Mouse (Mus musculus) brain, embryonic 14.5 days (tissue): ENCODE data around the gene Stambp.

ENCODE experiments used
- CTCF ChIP-seq: fragments of 200-500 bp; IDR thresholded peaks from 2 replicates; pipeline ENCODE4 v1.5.1; 2012; ENCODE audit warnings: inconsistent platforms, mild to moderate bottlenecking, moderate library complexity, borderline replicate concordance; ENCODE audit not compliant: insufficient read depth, insufficient read length; ENCODE audit errors: extremely low read depth
- POLR2A ChIP-seq: fragments of 200-500 bp; IDR thresholded peaks from 2 replicates; pipeline ENCODE4 v1.6.1; 2012; ENCODE audit warnings: mild to moderate bottlenecking, inconsistent platforms, borderline replicate concordance; ENCODE audit not compliant: poor library complexity, insufficient read depth, insufficient read length, severe bottlenecking; ENCODE audit errors: extremely low read depth

DNA sequence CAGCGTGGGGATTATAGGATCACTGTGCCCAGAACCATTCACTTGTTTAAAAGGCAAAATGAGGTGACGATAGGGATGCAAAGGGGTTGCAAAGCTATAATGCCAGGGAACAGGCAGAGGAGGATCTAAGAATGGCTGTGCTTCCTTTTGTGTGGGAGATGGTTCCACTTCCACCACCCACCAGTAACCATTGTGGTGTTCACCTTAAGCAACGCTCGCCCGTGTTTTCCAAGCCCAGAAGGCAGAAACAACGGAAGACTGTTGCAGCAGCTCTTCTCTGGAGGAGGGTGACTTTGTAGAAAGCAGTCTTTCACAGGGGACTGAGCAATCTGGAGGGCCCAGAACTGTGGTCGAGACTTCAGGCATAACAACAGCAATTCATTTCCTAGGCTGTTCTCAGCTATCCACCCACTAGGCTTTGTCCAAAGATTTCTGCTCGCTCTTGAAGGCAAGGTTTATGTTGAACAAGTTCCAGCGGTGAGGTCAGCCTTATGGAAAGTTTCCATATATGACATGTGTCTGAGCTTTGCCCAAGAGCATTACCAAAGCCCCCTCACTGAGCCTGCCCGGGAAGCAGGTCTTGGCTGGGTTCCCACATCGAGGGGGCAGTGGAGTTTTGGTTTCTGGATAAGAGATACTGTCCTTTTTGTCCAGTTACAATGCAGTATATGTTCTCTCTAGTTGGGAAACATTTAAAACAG is 30.6 kb downstream of the Stambp start:
- TF ChIP-seq POLR2A (no peak), CTCF (no peak)
